Mouse (Mus musculus) cerebellum, adult 11-12 months (tissue): ENCODE measurements at regions not wholly inside any gene's neighbourhood (a gene's known extent, or its start where the extent isn't known, plus 50 kb on each side); places are given as distances from the start of the nearest gene placed in this dataset.
"Not testable (repeated sequence)": the region's sequence is repeated elsewhere in the genome, so short reads cannot be mapped to it uniquely, and the experiment has no call there.

ENCODE experiments used
- DNase-seq: peaks from one replicate; pipeline ENCODE4 v3.0.0; 2022

DNA sequence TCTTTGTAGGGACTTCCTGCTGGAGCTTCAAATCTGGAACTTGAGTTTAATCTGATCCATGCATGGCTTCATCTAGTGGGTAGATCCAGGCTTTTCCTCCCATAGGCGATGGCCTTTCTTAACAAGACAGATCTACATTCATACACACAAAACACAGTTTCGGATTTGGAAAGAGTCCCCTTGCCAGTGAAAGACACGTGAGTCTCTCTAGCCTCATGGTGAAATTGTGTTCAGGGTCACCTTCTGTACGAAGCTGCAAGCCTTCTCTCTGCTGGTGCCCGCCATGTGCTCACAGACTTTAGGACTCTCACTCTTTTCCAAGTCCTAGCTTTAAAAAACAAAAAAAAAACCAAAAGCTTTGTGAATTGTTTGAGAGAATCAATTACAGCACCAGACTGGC lies 51.4 kb upstream of the Dlx2 start:
- DNase-seq: no peak

DNA sequence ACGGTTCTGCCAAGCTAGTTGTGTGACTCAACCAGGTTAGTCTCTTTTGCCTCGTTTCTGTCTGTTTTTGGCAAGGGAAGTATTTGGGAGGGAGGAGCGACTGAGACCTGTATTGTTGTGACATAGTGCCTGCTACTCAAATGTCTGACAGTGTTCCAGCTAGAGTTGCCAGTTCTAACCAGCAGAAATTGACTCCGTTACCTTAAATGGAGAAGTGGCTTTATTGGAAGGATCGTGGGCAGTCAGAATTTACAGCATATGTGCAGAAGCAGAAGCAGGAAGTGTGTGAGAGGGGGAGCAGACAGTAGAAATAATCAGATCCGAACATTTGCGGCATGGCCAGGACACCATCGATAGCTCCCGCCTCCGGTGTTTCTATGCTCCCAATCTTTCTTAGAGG lies 51.8 kb upstream of the Dlx2 start:
- DNase-seq: no peak

- DNase-seq: peak; percentile 33
These were observed 52.2 kb upstream of the Dlx2 start for GRCm38 (mm10) chr2:71598778-71599177.

DNA sequence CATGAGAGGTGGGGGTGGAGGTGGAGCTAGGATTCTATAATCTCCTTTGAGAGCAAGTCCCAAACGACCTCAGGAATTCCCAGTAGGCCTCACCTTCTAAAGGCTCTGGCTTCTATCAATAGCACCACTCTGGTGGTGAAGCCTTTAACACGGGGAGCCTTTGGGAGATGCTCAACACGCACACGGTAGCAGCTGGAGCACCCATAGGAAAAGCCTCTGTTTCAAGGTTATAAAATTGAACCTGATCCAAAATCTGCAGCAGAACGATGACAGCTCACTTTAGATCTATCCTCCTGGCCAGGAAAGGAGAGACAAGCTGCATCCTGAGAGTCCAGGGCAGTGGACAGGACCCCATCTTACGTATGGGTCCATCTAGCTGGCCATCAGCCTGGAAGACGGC lies 53.7 kb upstream of the Dlx2 start:
- no peak for DNase-seq

DNA sequence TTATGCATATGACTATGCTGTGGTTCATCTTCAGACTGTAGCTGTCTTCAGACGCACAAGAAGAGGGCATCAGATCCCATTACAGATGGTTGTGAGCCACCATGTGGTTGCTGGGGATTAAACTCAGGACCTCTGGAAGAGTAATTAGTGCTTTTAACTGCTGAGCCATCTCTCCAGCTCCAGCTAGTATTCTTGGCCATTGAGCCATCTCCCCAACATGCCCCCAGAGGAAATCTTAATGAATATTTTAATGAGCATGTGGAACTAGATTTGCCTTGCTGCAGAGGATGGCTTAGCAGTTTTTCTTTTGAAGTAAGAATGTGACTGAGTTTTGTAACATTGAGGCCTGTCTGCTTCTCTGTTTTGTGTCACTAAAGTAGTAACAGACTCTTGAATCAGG lies 54.4 kb upstream of the Dlx2 start:
- no peak for DNase-seq

GRCm38 (mm10) chr2:71603796-71604195 lies 57.2 kb upstream of the Dlx2 start:
- not testable (repeated sequence) for DNase-seq

DNA sequence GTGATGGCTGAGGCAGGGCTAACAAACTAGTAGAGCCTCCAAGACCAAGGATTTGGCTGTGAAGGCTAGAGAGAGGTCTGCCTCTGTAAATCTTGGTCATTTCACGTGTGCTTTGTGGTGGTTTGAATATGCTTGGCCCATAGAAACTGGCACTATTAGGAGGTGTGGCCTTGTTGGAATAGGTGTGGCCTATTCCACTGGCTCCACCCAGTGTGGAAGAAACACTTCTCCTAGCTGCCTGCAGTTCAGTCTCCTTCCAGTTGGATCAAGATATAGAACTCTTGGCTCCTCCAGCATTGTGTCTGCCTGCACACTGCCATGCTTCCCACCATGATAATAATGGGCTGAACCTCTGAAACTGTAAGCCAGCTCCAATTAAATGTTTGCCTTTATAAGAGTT lies 59.1 kb upstream of the Dlx2 start:
- no peak for DNase-seq

DNA sequence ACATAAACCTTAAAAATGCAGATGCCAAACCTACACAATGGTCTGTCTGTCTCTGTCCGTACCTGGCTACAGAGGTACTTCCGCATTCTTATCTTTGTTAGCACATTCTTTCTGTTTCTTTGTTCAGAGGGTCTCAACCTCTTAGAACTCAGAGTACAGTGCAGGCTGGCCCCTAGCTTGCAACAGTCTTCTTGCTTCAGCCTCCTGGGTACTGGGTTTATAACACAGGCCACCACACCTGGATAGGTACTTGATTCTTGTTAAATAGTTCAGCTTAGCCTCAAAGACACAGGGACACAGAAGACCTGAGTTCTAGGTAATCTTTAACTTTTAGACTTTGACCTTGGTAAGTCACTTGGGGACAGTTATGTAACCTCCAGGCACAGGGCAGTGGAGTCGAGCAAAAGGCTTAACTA lies 60.5 kb upstream of the Dlx2 start:
- DNase-seq: no peak

- DNase-seq: no peak
These were observed 66.7 kb upstream of the Dlx2 start for GRCm38 (mm10) chr2:71613216-71613615.

DNA sequence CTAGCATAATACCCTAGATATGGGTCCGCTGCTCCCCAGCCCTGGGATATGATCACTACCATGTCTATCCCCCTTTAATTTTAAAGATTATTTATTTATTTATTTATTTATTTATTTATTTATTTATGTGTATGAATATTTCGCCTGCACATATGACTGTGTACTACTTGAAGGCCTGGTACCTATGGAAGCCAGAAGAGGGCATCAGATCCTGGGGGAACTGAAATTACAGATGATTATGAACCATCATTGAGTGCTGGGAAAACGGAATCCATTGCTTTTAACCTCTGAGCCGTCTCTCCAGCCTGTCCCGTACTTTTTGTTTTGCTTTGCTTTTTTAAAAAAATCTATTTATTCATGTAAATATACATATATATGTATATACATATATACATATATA lies 70.0 kb upstream of the Dlx2 start:
- DNase-seq: no peak

DNA sequence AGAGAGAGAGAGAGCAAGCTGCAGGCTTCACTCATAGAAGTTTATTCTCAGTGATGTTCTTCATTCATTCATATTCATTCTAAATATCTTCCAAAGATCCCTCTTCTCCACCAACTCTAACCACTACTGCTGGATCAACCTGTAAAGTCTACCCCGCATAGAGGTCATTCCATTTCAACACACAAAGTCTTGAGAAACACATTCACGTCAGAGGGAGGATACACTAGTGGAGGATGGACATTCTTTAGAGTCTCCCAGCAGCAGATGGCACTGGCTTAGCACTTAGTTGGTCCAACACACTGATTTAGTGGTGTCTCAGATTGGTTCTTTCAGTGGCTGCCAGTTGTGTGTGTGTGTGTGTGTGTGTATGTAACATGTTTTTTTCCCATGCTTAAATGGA lies 74.9 kb upstream of the Dlx2 start:
- no peak for DNase-seq

GRCm38 (mm10) chr2:71622532-71623099 lies 76.1 kb upstream of the Dlx2 start:
- DNase-seq: no peak

GRCm38 (mm10) chr2:71623134-71623533 lies 76.6 kb upstream of the Dlx2 start:
- no peak for DNase-seq

DNA sequence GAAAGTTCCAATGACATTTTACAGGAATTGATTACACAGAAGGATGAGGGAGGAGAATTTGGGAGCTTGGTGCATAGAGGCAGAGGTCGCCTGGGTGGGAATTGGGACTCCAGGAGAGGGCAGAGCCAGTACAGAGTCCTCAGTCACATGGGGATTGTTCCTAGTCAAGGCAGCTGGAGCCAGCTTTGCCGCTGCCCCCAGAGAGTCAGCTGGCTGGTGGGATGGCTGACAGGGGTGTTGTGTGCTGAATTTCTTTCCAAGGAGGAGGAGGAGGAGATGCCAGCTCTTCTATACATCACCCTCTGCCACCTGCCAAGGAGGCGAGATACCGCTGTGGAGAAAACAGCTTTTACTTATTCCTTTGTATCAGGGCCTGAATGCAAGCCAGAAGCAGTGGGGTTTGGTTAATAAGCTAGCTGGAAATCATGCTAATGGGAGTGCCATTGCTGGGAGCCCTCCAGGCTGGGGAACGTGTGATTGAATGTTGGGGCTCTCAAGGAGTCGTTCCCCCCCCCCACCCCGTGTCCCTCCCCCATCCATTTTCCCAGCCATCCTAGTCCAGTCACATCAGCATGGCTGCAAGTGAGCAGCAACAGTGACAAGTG lies 78.8 kb upstream of the Dlx2 start:
- no peak for DNase-seq

GRCm38 (mm10) chr2:71626404-71626803 lies 79.8 kb upstream of the Dlx2 start:
- no peak for DNase-seq

- no peak for DNase-seq
These were observed 80.7 kb upstream of the Dlx2 start for GRCm38 (mm10) chr2:71627097-71627755.

GRCm38 (mm10) chr2:71628821-71629220 lies 82.3 kb upstream of the Dlx2 start:
- DNase-seq: peak; percentile 6

DNA sequence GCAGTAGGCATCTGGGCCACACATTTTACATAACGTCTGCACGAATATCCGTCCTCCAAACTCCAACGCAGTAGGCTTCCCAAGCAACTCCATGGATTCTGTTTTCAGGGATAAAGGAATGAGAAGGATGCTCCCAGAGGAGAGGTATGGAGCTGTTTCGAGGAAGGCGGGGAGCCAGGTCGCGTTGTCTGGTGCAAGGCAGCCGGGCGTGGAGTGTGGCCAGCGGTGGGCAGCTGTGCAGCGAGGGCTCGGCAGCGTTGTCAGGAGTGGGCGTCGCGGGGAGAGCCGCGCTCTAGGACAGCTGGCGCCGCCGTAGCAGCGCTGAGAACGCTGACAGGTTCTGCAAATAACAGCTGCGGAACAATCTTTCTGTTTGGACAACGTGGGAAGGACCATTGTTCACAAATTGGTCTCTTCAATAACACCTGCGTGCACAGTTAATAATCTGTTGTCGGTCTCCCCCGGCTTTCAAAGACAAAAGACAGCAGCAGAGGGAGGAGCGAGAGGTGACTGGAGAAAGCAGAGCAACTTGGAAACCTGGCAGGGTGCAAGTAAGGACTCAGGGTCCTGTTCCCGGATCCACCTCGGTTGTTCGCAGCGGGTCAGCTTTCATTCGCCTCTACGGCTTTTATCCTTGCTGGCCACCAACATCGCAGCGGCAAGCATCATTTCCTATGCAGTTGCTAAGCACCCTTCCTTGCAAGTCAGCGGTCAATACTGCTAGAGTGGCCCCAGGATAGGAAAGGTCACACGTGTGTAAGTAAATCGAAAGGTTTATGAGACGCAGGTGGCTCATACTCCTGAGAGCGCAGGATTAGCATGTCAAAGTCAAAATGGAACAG lies 83.0 kb upstream of the Dlx2 start:
- DNase-seq: no peak

DNA sequence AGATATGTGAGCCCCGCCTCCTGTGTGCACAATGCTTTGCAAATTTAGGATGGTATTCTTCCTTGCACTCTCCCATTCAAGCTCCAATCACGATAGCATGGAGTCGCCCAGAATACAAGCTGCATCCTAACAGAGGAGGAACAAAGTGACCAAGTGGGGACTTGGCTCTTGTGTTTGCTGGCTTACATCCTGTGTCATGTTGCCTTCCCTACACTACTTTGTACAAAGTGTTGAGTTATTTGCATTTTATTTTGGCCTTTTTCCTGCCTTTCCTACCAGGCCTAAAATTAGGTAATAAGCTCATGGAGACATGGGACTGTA lies 83.5 kb upstream of the Dlx2 start:
- no peak for DNase-seq

- DNase-seq: no peak
These were observed 86.9 kb upstream of the Dlx2 start for GRCm38 (mm10) chr2:71633471-71633870.

DNA sequence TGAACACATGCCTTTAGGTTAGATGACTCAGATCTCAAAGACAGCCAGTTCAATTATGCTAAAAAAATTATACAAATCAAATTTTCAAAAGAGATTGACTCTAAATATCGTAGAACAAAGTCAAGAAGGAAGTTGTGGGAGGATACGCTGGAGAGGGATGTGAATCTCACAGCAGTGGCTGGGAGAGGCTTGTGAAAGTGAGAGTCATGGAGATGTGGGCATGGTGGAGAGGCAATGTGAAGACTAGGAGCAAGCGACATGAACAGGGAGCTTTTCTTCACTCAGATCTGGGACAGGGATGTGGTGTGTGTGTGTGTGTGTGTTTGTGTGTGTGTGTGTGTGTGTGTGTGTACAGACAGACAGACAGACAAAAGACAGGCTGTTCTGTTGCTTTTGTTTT lies 87.9 kb upstream of the Dlx2 start:
- no peak for DNase-seq

GRCm38 (mm10) chr2:71636134-71636533 lies 89.6 kb upstream of the Dlx2 start:
- DNase-seq: no peak

GRCm38 (mm10) chr2:71636590-71636989 lies 90.0 kb upstream of the Dlx2 start:
- DNase-seq: no peak

- DNase-seq: no peak
These were observed 93.7 kb upstream of the Dlx2 start for GRCm38 (mm10) chr2:71640251-71640650.
